Mouse (Mus musculus): ENCODE results near the gene Rreb1.

DNA sequence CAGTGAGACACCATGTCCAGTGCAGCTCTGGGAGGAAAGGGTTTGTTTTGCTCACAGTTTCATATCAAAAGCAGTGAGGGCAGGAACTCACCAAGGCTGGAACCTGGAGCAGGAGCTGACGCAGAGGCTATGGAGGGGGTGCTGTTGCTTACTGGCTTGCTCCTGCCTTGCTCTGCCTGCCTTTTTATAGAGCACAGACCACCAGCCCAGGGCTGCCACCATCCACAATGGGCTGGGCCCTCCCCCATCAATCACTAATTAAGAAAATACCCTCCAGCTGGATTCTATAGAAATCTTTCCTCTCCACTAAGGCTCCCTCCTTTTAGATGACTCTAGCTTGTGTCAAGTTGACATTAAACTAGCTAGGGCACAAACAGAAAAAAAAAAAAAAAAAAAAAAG is 8.4 kb upstream of the Rreb1 start:
- no peak for TF ChIP-seq FLI1 (IDR thresholded peaks at IDR 0.05; ENCODE audit: low read length)
- no peak for TF ChIP-seq GATA1 (IDR thresholded peaks at IDR 0.05; ENCODE audit: borderline replicate concordance, low read length)

All from megakaryocyte, embryonic 14.5 days (primary cell).